Mouse (Mus musculus) liver, embryonic 15.5 days (tissue): ENCODE data around the gene Shisal1. TPM values are rescaled to one million over a fixed set of nuclear protein-coding genes. Genes with fewer than 3 reads are reported as not detected.

Source experiments
- ATAC-seq: fragments of 200-750 bp; cut with Nextera tagmentation; 2 replicates; pipeline ENCODE4 v1.8.0; 2017; ENCODE audit warnings: moderate number of reproducible peaks, mild to moderate bottlenecking, moderate library complexity; ENCODE audit not compliant: insufficient read depth
- H3K27ac ChIP-seq: fragments of 300-500 bp; sonication (generic); replicated peaks from 2 replicates; pipeline ENCODE4 v1.5.1; 2015; ENCODE audit warnings: mild to moderate bottlenecking, inconsistent platforms
- H3K27me3 ChIP-seq: fragments of 300-500 bp; sonication (generic); 2 replicates; pipeline ENCODE4 v1.6.1; 2015; ENCODE audit warnings: mild to moderate bottlenecking, inconsistent platforms
- H3K36me3 ChIP-seq: fragments of 300-500 bp; sonication (generic); replicated peaks from 2 replicates; pipeline ENCODE4 v1.6.1; 2015; ENCODE audit warnings: moderate library complexity, mild to moderate bottlenecking, inconsistent platforms
- H3K4me1 ChIP-seq: fragments of 300-500 bp; sonication (generic); replicated peaks from 2 replicates; pipeline ENCODE4 v1.6.1; 2015; ENCODE audit warnings: inconsistent platforms
- H3K4me2 ChIP-seq: fragments of 300-500 bp; sonication (generic); 2 replicates; pipeline ENCODE4 v1.6.1; 2015; ENCODE audit warnings: moderate library complexity, mild to moderate bottlenecking, inconsistent platforms
- H3K4me3 ChIP-seq: fragments of 300-500 bp; sonication (generic); replicated peaks from 2 replicates; pipeline ENCODE4 v1.5.1; 2015; ENCODE audit warnings: mild to moderate bottlenecking, inconsistent platforms
- H3K9ac ChIP-seq: fragments of 300-500 bp; sonication (generic); 2 replicates; pipeline ENCODE4 v1.6.1; 2015; ENCODE audit warnings: moderate library complexity, mild to moderate bottlenecking, inconsistent platforms
- H3K9me3 ChIP-seq: fragments of 300-500 bp; sonication (generic); replicated peaks from 2 replicates; pipeline ENCODE4 v1.6.1; 2016; ENCODE audit warnings: inconsistent platforms
- WGBS: fragments of 180-500 bp; shearing (Covaris S2); methylation state at CpG from one replicate; pipeline ENCODE4 v1.1.7; 2015; ENCODE audit warnings: mixed read lengths; ENCODE audit not compliant: insufficient replicate concordance; 5-methylcytosine and 5-hydroxymethylcytosine counted together
- polyA plus RNA-seq: library from polyadenylated mRNA; unstranded; fragments of >200 nt; fragmentation: Nextera tagmentation; extraction: Ambion mirVana; gene quantifications from 2 replicates; pipeline ENCODE4 v1.2.1, GENCODE M21; 2015

Shisal1 gene
- polyA plus RNA-seq, 1 experiment from 2014 or later = 0.20 TPM

GRCm38 (mm10) chr15:84367402-84367801, 79.5 kb downstream of the Shisal1 start:
- H3K36me3 ChIP-seq = no peaks in the 10 kb centered on the region
- H3K4me1 ChIP-seq = no peaks in the 10 kb centered on the region
- no peaks in the 10 kb centered on the region for H3K9me3 ChIP-seq
- H3K9ac ChIP-seq = no peak overlapping the region
- H3K4me2 ChIP-seq = no peak overlapping the region
- 60% methylated on average over 8 of the region's 8 CpGs for WGBS
- H3K4me3 ChIP-seq = no peak overlapping the region
- H3K27ac ChIP-seq = no peak overlapping the region
- ATAC-seq = no peak
- no peaks in the 10 kb centered on the region for H3K27me3 ChIP-seq

DNA sequence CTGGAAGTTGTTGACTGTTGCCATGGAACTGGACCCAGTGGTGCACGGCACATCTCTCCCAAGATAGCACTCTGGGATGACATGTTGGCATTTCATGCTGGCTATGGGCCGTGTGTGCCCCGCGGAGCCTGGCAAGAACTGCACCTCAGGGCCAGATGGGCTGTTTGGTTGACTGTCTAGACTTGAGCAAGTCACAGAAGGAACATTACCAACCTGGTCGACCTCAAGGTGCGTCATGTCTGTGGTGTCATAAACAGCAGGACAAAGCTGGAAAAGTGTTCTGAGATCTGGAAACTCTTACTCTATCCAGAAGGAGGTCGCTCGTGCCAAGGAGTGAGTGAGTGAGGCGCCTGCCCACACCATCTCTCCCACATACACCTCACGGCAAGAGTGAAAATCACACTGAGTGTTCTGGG, 80.3 kb downstream of the Shisal1 start:
- 77% methylated on average over 10 of the region's 10 CpGs for WGBS
- Histone ChIP-seq H3K4me3 (no peak overlapping the region), H3K27ac (no peak overlapping the region), H3K27me3 (no peaks in the 10 kb centered on the region), H3K9ac (no peak overlapping the region), H3K9me3 (no peaks in the 10 kb centered on the region), H3K4me2 (no peak overlapping the region), H3K4me1 (no peaks in the 10 kb centered on the region), H3K36me3 (no peaks in the 10 kb centered on the region)
- ATAC-seq = no peak

- Histone ChIP-seq H3K4me3 (no peak overlapping the region), H3K27me3 (no peaks in the 10 kb centered on the region), H3K9me3 (no peaks in the 10 kb centered on the region), H3K9ac (no peak overlapping the region), H3K4me1 (no peaks in the 10 kb centered on the region), H3K4me2 (no peak overlapping the region), H3K36me3 (no peaks in the 10 kb centered on the region), H3K27ac (no peak overlapping the region)
- ATAC-seq = no peak
- 75% methylated on average over 17 of the region's 17 CpGs for WGBS
Observed at GRCm38 (mm10) chr15:84365675-84366381, 81.1 kb downstream of the Shisal1 start.

DNA sequence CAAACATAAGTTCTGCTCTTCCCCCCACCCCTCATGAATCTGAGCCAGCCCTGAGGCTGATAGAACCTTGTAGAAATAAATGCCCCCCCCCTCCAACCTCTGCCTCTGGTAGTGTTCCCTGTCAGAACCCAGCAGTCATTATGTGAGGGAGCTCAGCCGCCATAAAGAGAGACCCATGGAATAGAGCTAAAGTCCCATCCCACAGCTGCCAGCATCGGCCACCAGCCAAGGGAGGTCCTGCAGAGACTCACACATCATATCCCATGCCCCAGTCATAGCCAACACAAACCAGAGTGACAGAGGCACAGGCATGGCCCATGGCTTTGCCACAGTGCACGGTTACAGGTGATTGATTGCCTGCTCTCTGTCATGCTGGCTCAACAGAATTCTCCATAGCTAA, 82.2 kb downstream of the Shisal1 start:
- Histone ChIP-seq H3K27me3 (no peaks in the 10 kb centered on the region), H3K4me1 (no peaks in the 10 kb centered on the region), H3K27ac (no peak overlapping the region), H3K4me2 (no peak overlapping the region), H3K9ac (no peak overlapping the region), H3K36me3 (no peaks in the 10 kb centered on the region), H3K4me3 (no peak overlapping the region), H3K9me3 (no peaks in the 10 kb centered on the region)
- ATAC-seq = no peak
- 59% methylated on average over 3 of the region's 3 CpGs for WGBS

DNA sequence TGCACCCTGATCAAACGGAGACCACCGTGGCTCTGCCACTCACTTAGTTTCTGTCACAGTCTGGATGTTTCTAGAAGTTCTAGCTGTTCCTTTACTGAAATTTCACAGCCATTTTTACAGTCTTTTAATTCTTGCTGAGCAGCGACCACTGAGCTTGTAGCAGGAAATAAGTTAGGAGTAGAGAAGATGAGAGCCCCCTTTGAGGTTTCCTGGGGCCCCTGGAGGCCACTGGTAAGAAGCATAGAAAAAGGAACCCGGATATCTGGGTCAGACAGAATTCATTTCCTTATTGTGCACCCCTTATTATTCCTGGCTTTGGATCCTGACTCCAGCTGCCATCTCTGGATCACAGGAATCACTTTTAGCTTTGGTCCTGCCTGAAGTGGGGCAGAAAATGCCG, 91.8 kb downstream of the Shisal1 start:
- H3K4me1 ChIP-seq = peaks cover 9% of the 10 kb centered on the region; the same call in 1 of the 2 replicates
- 26% methylated on average over 5 of the region's 5 CpGs for WGBS
- H3K4me2 ChIP-seq = no peak overlapping the region
- no peaks in the 10 kb centered on the region for H3K9me3 ChIP-seq
- no peak overlapping the region for H3K27ac ChIP-seq
- H3K36me3 ChIP-seq = no peaks in the 10 kb centered on the region
- no peak for ATAC-seq
- no peaks in the 10 kb centered on the region for H3K27me3 ChIP-seq
- no peak overlapping the region for H3K9ac ChIP-seq
- H3K4me3 ChIP-seq = no peak overlapping the region

GRCm38 (mm10) chr15:84351915-84352844, 94.7 kb downstream of the Shisal1 start:
- no peak overlapping the region for H3K27ac ChIP-seq
- WGBS = 64% methylated on average over 21 of the region's 21 CpGs
- H3K9ac ChIP-seq = no peak overlapping the region

DNA sequence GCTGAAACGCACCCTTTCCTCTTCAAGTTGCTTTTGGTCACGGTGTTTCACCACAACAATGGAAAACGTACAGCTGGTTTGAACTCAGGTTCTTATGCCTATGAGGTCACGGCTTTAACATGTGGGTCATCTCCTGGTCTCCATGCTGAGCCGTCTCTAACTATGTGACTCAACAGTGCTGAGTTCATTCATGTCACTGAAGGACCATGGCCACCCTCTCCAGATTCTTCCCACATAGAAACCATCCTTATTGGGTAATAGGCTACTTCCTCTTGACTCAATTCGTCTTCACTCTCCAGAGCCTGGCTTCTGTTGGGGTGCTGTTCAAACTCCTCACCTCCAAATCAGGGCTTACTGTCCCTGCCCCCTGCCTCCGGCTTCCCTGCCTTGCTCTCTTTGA, 95.6 kb downstream of the Shisal1 start:
- ATAC-seq = no peak

More at GRCm38 (mm10) chr15:84351915-84352844, 94.7 kb downstream of the Shisal1 start:
- no peaks in the 10 kb centered on the region; the same call in 1 of the 2 replicates for H3K9me3 ChIP-seq
- no peak overlapping the region for H3K4me2 ChIP-seq
- H3K4me3 ChIP-seq = no peak overlapping the region
- no peaks in the 10 kb centered on the region for H3K27me3 ChIP-seq
- no peak for ATAC-seq
- no peaks in the 10 kb centered on the region for H3K36me3 ChIP-seq
- peaks cover 9% of the 10 kb centered on the region; the same call in 1 of the 2 replicates for H3K4me1 ChIP-seq

GRCm38 (mm10) chr15:84349915-84350738, 96.8 kb downstream of the Shisal1 start:
- Histone ChIP-seq H3K4me1 (peaks cover 9% of the 10 kb centered on the region; the same call in 1 of the 2 replicates), H3K36me3 (no peaks in the 10 kb centered on the region), H3K27me3 (no peaks in the 10 kb centered on the region), H3K27ac (no peak overlapping the region), H3K9ac (no peak overlapping the region), H3K4me2 (no peak overlapping the region), H3K9me3 (no peaks in the 10 kb centered on the region; the same call in 1 of the 2 replicates), H3K4me3 (no peak overlapping the region)
- 35% methylated on average over 14 of the region's 14 CpGs for whole genome bisulfite sequencing
- ATAC-seq = no peak

More for the DNA sequence above, 95.6 kb downstream of the Shisal1 start:
- H3K4me2 ChIP-seq = no peak overlapping the region
- H3K27ac ChIP-seq = no peak overlapping the region
- no peak overlapping the region for H3K4me3 ChIP-seq
- H3K4me1 ChIP-seq = peaks cover 9% of the 10 kb centered on the region; the same call in 1 of the 2 replicates
- H3K9ac ChIP-seq = no peak overlapping the region
- H3K9me3 ChIP-seq = no peaks in the 10 kb centered on the region; the same call in 1 of the 2 replicates
- H3K27me3 ChIP-seq = no peaks in the 10 kb centered on the region
- 63% methylated on average over 7 of the region's 7 CpGs for WGBS
- H3K36me3 ChIP-seq = no peaks in the 10 kb centered on the region

DNA sequence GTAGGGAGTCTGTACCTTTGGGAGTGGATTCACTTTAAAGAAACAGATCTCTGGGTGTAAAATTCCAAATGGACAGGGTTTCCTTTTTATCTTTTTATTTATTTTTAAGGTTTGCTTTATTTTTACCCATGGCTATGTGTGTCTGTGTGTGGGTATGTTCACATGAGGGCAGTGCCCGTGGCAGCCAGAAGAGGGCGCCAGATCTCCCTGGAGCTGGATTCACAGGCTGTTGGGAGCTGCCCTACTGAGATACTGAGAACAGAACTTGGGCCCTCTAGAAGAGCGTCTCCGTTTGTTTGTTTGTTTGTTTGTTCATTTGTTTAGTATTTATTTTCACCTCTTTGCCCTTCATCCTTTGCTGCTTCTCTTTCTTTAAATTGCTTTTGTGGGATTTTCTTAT, 98.1 kb downstream of the Shisal1 start:
- no peaks in the 10 kb centered on the region for H3K27me3 ChIP-seq
- no peaks in the 10 kb centered on the region; the same call in 1 of the 2 replicates for H3K9me3 ChIP-seq
- ATAC-seq = no peak
- H3K36me3 ChIP-seq = no peaks in the 10 kb centered on the region
- H3K4me2 ChIP-seq = no peak overlapping the region
- no peak overlapping the region for H3K9ac ChIP-seq
- peaks cover 6% of the 10 kb centered on the region; the same call in 1 of the 2 replicates for H3K4me1 ChIP-seq
- H3K4me3 ChIP-seq = no peak overlapping the region
- 76% methylated on average over 4 of the region's 4 CpGs for WGBS
- no peak overlapping the region for H3K27ac ChIP-seq

DNA sequence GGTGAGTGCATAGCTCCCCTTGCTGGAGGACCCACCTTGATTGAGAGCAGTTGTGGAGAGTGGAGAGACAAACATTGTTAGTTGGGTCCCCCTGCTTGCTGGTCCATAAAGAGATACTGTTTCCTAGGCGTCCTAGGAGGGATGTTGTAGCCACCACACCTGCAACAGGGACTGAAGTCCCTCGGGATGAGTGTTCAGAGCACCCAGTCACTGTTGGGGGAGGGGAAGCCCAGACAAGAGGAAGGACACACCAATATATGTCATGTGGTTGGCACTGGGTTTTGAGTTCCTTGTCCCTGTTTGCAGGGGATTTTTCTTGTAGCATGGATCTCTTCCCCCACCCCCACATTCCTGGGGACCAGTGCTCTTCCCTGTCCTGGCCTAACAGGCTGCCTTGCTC, 106.0 kb downstream of the Shisal1 start:
- H3K4me1 ChIP-seq = no peaks in the 10 kb centered on the region; the same call in 1 of the 2 replicates
- WGBS = 35% methylated on average over 2 of the region's 2 CpGs
- no peak for ATAC-seq
- H3K27ac ChIP-seq = no peak overlapping the region
- no peak overlapping the region for H3K9ac ChIP-seq
- no peak overlapping the region for H3K4me2 ChIP-seq
- no peaks in the 10 kb centered on the region for H3K27me3 ChIP-seq
- H3K4me3 ChIP-seq = no peak overlapping the region
- no peaks in the 10 kb centered on the region for H3K9me3 ChIP-seq
- H3K36me3 ChIP-seq = no peaks in the 10 kb centered on the region
